Mouse (Mus musculus): ENCODE data around the gene Neu1. TPM values are rescaled to one million over a fixed set of nuclear protein-coding genes. Genes with fewer than 3 reads are reported as not detected.

Gene Neu1
- 19.6 and 23.2 TPM in 2 replicates for polyA plus RNA-seq (2014; fragmentation: Nextera tagmentation; extraction: Ambion mirVana)

DNA sequence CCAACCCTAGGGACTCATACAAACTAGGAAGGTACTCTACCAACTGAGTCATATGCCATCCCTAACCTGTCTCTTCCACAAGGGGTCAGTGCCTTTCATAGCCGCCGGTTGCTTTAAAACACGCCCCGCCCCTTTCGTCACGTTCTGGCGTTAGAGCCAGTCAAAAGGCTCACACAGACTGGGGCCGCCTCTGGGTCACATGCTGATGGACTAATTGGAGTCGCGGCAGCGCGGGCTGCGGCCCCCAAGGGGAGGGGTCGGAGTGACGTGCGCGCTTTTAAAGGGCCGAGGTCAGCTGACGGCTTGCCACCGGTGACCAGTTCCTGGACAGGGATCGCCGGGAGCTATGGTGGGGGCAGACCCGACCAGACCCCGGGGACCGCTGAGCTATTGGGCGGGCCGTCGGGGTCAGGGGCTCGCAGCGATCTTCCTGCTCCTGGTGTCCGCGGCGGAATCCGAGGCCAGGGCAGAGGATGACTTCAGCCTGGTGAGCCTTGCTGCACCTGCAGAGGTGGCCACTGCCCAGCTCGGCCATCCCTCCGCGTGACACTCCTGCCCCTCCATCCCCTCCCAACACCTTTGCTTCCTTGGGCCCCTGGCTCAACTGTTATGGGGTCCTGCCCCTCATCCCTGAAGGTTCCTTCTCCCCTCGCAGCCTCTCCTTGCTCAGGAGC lies at the start of gene Neu1:
Gene Neu1, plus strand, starts transcription at position 193 of the 674 bp plus-strand sequence.
- Histone ChIP-seq H3K4me3 (ENCODE audit: low read length) (peak within 1 kb of the TSS; percentile 58), H3K27ac (ENCODE audit: low read depth, low read length) (no peak within 1 kb of the TSS), H3K9ac (ENCODE audit: low read depth, low read length) (peak within 1 kb of the TSS; percentile 68), H3K36me3 (ENCODE audit: control insufficient read depth, insufficient read depth, low read length) (peaks cover 9% of the 10 kb centered on the region; the same call in 1 of the 2 replicates), H3K9me3 (ENCODE audit: control insufficient read depth, low read length) (no peaks in the 10 kb centered on the region), H3K4me2 (replicated peaks; ENCODE audit: low read depth, low read length) (peak within 1 kb of the TSS; percentile 97), H3K27me3 (ENCODE audit: control insufficient read depth, insufficient read depth, low read length) (no peaks in the 10 kb centered on the region), H3K4me1 (ENCODE audit: control insufficient read depth, insufficient read depth, low read length) (peaks cover 9% of the 10 kb centered on the region; the same call in 1 of the 2 replicates)
- peak; percentile 97 for ATAC-seq (ENCODE audit: low FRiP score, low TSS enrichment)
- WGBS, result under 1% methylated on average over 33 of the region's 38 CpGs

GRCm38 (mm10) chr17:34881683-34882310 lies 49.3 kb upstream of the Neu1 start, which contains the start of gene Gm20547:
Gene Gm20547, minus strand, starts transcription at chr17:34882042.
- Histone ChIP-seq H3K27ac (ENCODE audit: low read depth, low read length) (no peak within 1 kb of the TSS), H3K4me2 (replicated peaks; ENCODE audit: low read depth, low read length) (peak within 1 kb of the TSS; percentile 17; the same call in 1 of the 2 replicates), H3K4me3 (ENCODE audit: low read length) (no peak within 1 kb of the TSS; the same call in 1 of the 2 replicates), H3K36me3 (ENCODE audit: control insufficient read depth, insufficient read depth, low read length) (no peaks in the 10 kb centered on the region), H3K9ac (ENCODE audit: low read depth, low read length) (no peak within 1 kb of the TSS), H3K4me1 (ENCODE audit: control insufficient read depth, insufficient read depth, low read length) (no peaks in the 10 kb centered on the region), H3K9me3 (ENCODE audit: control insufficient read depth, low read length) (no peaks in the 10 kb centered on the region), H3K27me3 (ENCODE audit: control insufficient read depth, insufficient read depth, low read length) (peaks cover 3% of the 10 kb centered on the region; the same call in 1 of the 2 replicates)
- ATAC-seq (ENCODE audit: low FRiP score, low TSS enrichment), result no peak
- 13% methylated on average over 15 of the region's 15 CpGs for WGBS

DNA sequence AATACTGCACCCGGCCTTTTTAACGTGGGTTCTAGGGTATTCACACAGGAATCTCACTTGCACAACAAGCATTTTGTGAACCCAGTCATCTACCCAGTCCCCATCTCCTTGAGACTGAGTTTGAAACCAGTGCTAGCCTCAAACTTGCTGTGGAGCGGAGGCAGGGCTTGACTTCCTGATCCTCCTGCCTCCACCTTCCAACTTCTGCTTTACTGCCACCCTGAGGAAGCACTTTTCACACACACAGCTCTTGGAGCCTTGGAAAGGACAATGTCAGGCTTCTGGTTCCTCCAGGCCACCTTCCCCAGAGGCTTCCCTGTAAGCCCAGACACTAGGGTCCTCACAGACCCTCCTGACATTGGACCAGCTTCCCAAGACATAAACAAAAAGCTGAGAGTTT lies 47.7 kb upstream of the Neu1 start:
- H3K27me3 ChIP-seq (ENCODE audit: control insufficient read depth, insufficient read depth, low read length), result peaks cover 3% of the 10 kb centered on the region; the same call in 1 of the 2 replicates
- H3K4me3 ChIP-seq (ENCODE audit: low read length), result no peak overlapping the region
- H3K27ac ChIP-seq (ENCODE audit: low read depth, low read length), result no peak overlapping the region
- no peaks in the 10 kb centered on the region for H3K4me1 ChIP-seq (ENCODE audit: control insufficient read depth, insufficient read depth, low read length)
- 70% methylated on average over 3 of the region's 3 CpGs for WGBS
- no peak for ATAC-seq (ENCODE audit: low FRiP score, low TSS enrichment)
- H3K9me3 ChIP-seq (ENCODE audit: control insufficient read depth, low read length), result no peaks in the 10 kb centered on the region
- H3K36me3 ChIP-seq (ENCODE audit: control insufficient read depth, insufficient read depth, low read length), result no peaks in the 10 kb centered on the region
- no peak overlapping the region for H3K4me2 ChIP-seq (replicated peaks; ENCODE audit: low read depth, low read length)
- H3K9ac ChIP-seq (ENCODE audit: low read depth, low read length), result no peak overlapping the region

DNA sequence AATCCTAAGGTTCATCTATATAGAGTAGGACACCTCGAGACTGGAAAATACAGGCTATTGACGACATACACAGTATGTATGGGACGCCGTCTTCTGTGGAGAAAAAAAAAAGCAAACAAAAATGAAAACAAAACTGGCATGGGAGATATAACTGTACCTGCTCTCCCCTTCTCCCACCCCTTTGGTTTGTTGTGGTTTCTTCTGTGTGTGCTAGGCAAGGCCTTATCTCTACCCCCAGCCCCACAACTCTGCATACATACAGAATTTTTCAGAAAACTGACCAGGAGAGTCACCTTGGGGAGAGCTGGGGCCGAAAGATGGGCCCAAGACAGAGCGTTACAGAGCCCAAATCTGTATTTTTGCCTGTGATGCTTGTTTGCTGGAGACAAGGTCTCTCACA lies 46.3 kb upstream of the Neu1 start:
- 85% methylated on average over 6 of the region's 6 CpGs for WGBS
- no peak overlapping the region for H3K9ac ChIP-seq (ENCODE audit: low read depth, low read length)
- no peak for ATAC-seq (ENCODE audit: low FRiP score, low TSS enrichment)

DNA sequence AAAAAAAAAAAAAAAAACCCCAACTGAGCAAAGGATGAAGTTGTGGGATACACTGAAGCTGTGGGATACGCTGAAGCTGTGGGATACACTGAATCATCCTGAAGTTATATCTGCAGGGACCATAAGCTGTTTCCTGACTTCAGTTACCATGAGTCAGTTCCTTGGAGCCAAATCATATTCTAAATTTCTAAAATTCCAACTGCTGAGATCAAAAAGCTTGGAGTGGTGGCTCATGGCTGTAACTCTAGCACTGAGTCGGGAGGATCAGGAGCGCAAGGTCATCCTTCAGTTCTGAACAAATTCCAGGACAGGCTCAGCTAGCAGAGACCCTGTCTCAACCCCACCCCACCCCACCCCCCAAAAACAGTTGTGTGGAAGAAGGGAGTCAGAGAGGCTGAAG lies 45.4 kb upstream of the Neu1 start:
- ATAC-seq (ENCODE audit: low FRiP score, low TSS enrichment), result no peak
- Histone ChIP-seq H3K9ac (ENCODE audit: low read depth, low read length) (no peak overlapping the region), H3K27ac (ENCODE audit: low read depth, low read length) (no peak overlapping the region), H3K9me3 (ENCODE audit: control insufficient read depth, low read length) (no peaks in the 10 kb centered on the region), H3K4me2 (replicated peaks; ENCODE audit: low read depth, low read length) (no peak overlapping the region), H3K27me3 (ENCODE audit: control insufficient read depth, insufficient read depth, low read length) (peaks cover 3% of the 10 kb centered on the region; the same call in 1 of the 2 replicates), H3K4me3 (ENCODE audit: low read length) (no peak overlapping the region), H3K4me1 (ENCODE audit: control insufficient read depth, insufficient read depth, low read length) (no peaks in the 10 kb centered on the region), H3K36me3 (ENCODE audit: control insufficient read depth, insufficient read depth, low read length) (no peaks in the 10 kb centered on the region)
- WGBS, result 81% methylated on average over 3 of the region's 3 CpGs

More for the DNA sequence above, 46.3 kb upstream of the Neu1 start:
- no peaks in the 10 kb centered on the region for H3K36me3 ChIP-seq (ENCODE audit: control insufficient read depth, insufficient read depth, low read length)
- no peaks in the 10 kb centered on the region for H3K4me1 ChIP-seq (ENCODE audit: control insufficient read depth, insufficient read depth, low read length)
- peaks cover 3% of the 10 kb centered on the region; the same call in 1 of the 2 replicates for H3K27me3 ChIP-seq (ENCODE audit: control insufficient read depth, insufficient read depth, low read length)
- no peak overlapping the region for H3K27ac ChIP-seq (ENCODE audit: low read depth, low read length)
- H3K4me2 ChIP-seq (replicated peaks; ENCODE audit: low read depth, low read length), result no peak overlapping the region
- H3K4me3 ChIP-seq (ENCODE audit: low read length), result no peak overlapping the region
- H3K9me3 ChIP-seq (ENCODE audit: control insufficient read depth, low read length), result no peaks in the 10 kb centered on the region

- H3K27me3 ChIP-seq (ENCODE audit: control insufficient read depth, insufficient read depth, low read length), result no peaks in the 10 kb centered on the region
- no peak overlapping the region for H3K27ac ChIP-seq (ENCODE audit: low read depth, low read length)
- H3K4me2 ChIP-seq (replicated peaks; ENCODE audit: low read depth, low read length), result no peak overlapping the region
- H3K9me3 ChIP-seq (ENCODE audit: control insufficient read depth, low read length), result no peaks in the 10 kb centered on the region
- H3K36me3 ChIP-seq (ENCODE audit: control insufficient read depth, insufficient read depth, low read length), result no peaks in the 10 kb centered on the region
- H3K4me3 ChIP-seq (ENCODE audit: low read length), result no peak overlapping the region
- no peaks in the 10 kb centered on the region for H3K4me1 ChIP-seq (ENCODE audit: control insufficient read depth, insufficient read depth, low read length)
- ATAC-seq (ENCODE audit: low FRiP score, low TSS enrichment), result no peak
- 88% methylated on average over 5 of the region's 5 CpGs for WGBS
- H3K9ac ChIP-seq (ENCODE audit: low read depth, low read length), result no peak overlapping the region
These were observed 43.1 kb upstream of the Neu1 start for GRCm38 (mm10) chr17:34887942-34888341.

DNA sequence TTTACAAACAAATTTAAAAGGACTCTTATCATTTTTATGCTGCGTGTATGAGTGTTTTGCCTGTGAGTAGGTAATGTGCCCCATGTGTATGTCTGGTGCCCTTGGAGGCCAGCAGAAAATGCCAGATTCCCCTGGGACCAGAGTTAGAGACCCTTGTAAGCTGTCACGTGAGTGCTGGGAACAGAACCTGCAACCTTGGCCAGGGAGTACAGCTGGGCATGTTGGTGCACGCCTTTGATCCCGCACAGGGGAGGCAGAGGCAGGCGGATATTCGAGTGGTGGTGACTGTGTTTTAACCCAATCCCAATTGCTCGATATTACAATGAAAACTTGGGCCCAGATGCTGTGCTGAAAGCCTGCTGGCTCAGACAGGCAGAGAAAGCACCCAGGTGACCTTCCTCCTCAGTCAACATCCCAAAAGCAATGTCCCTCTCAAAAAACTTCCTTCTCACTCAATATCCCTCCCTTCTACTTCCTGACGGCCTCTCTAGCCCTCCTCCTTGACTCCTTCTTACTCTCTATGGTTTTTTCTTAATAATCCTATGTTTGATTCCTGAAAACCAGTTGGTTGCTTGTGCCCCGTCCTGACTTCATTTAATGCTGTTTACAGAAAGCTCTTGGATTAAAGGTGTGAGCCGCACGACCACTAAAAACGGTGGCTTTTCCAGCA lies 40.8 kb upstream of the Neu1 start:
- Histone ChIP-seq H3K27ac (ENCODE audit: low read depth, low read length) (no peak overlapping the region), H3K4me3 (ENCODE audit: low read length) (no peak overlapping the region), H3K27me3 (ENCODE audit: control insufficient read depth, insufficient read depth, low read length) (no peaks in the 10 kb centered on the region), H3K9me3 (ENCODE audit: control insufficient read depth, low read length) (no peaks in the 10 kb centered on the region), H3K36me3 (ENCODE audit: control insufficient read depth, insufficient read depth, low read length) (no peaks in the 10 kb centered on the region), H3K4me1 (ENCODE audit: control insufficient read depth, insufficient read depth, low read length) (no peaks in the 10 kb centered on the region), H3K9ac (ENCODE audit: low read depth, low read length) (no peak overlapping the region), H3K4me2 (replicated peaks; ENCODE audit: low read depth, low read length) (no peak overlapping the region)
- 80% methylated on average over 12 of the region's 12 CpGs for WGBS
- ATAC-seq (ENCODE audit: low FRiP score, low TSS enrichment), result no peak

DNA sequence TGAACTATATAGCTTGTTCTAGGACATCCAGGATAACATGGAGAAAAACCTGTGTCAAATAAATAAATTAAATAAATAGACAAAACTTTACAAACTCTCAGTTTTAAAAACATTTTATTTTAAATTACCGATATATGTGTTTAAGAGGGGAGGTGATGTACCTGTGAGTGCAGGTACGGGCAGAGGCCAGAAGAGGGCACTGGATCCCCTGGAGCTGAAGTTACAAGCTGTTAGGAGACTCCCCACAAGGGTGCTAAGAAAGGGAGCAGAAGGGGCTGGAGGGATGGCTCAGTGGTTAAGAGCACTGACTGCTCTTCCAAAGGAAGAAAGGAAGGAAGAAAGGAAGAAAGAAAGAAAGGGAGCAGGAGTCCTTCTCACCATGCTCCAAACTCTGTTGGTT lies 39.7 kb upstream of the Neu1 start:
- H3K9ac ChIP-seq (ENCODE audit: low read depth, low read length), result no peak overlapping the region
- H3K9me3 ChIP-seq (ENCODE audit: control insufficient read depth, low read length), result no peaks in the 10 kb centered on the region
- peaks cover 5% of the 10 kb centered on the region for H3K36me3 ChIP-seq (ENCODE audit: control insufficient read depth, insufficient read depth, low read length)
- H3K4me3 ChIP-seq (ENCODE audit: low read length), result no peak overlapping the region
- H3K4me2 ChIP-seq (replicated peaks; ENCODE audit: low read depth, low read length), result no peak overlapping the region
- no peaks in the 10 kb centered on the region for H3K27me3 ChIP-seq (ENCODE audit: control insufficient read depth, insufficient read depth, low read length)
- no peak for ATAC-seq (ENCODE audit: low FRiP score, low TSS enrichment)
- WGBS, result 93% methylated on average over 2 of the region's 2 CpGs
- H3K4me1 ChIP-seq (ENCODE audit: control insufficient read depth, insufficient read depth, low read length), result peaks cover 4% of the 10 kb centered on the region
- H3K27ac ChIP-seq (ENCODE audit: low read depth, low read length), result no peak overlapping the region
